Mouse (Mus musculus): ENCODE measurements around the gene Ap4e1.

GRCm38 (mm10) chr2:127074116-127074515, 65.6 kb downstream of the Ap4e1 start:
- TF ChIP-seq CTCF (IDR thresholded peaks at IDR 0.05; ENCODE audit: extremely low read depth, insufficient read length, insufficient replicate concordance, low read depth, low read length) = no peak
- no peak for TF ChIP-seq POLR2A (IDR thresholded peaks at IDR 0.05; ENCODE audit: low read depth, low read length)

All from small intestine, adult 2 months (tissue).